Mouse (Mus musculus) CH12.LX (cell line): Measurements from ENCODE around the gene Frmd4a. TPM values are rescaled to one million over a fixed set of nuclear protein-coding genes. Genes with fewer than 3 reads are reported as not detected.

ENCODE experiments used
- DNase-seq: peaks from one replicate; pipeline ENCODE4 v3.0.0-alpha.2; 2013; ENCODE audit errors: extremely low read depth
- H3K27ac ChIP-seq: 2 replicates; pipeline ENCODE4 v1.5.1; 2012; ENCODE audit warnings: low read depth, mild to moderate bottlenecking, control low read depth, moderate library complexity; ENCODE audit not compliant: insufficient read depth
- H3K27me3 ChIP-seq: replicated peaks from 2 replicates; pipeline ENCODE3; 2012; ENCODE audit warnings: inconsistent platforms
- H3K36me3 ChIP-seq, 2 experiments: replicated peaks in 1 of 2; 2 replicates each; pipeline versions ENCODE3 to v1.6.1; 2012; ENCODE audit warnings: inconsistent platforms in 1 of 2, low read length in 1 of 2, mild to moderate bottlenecking in 1 of 2, mixed read lengths in 1 of 2, moderate library complexity in 1 of 2; ENCODE audit not compliant: control insufficient read depth in 1 of 2, insufficient read depth in 1 of 2
- H3K4me1 ChIP-seq, 2 experiments: 2 replicates each; pipeline ENCODE4 v1.6.1; 2012; ENCODE audit warnings: inconsistent platforms in 1 of 2, moderate library complexity in 1 of 2; ENCODE audit not compliant: insufficient read depth in 2 of 2, control insufficient read depth in 1 of 2
- H3K4me2 ChIP-seq: 2 replicates; pipeline ENCODE4 v1.6.1; 2012; ENCODE audit warnings: low read depth, mild to moderate bottlenecking, control low read depth; ENCODE audit not compliant: poor library complexity, insufficient read depth, severe bottlenecking
- H3K4me3 ChIP-seq, 3 experiments: fragments of 150-350 bp in 1 of 3; sonication (generic) in 1 of 3; replicated peaks in 1 of 3; 2 replicates each; pipeline versions ENCODE3 to v1.5.1; 2011 to 2012; ENCODE audit warnings: low read depth in 2 of 3, low read length in 2 of 3, mild to moderate bottlenecking in 2 of 3, moderate library complexity in 2 of 3, control low read depth in 1 of 3, improper control_type of control experiment in 1 of 3, inconsistent platforms in 1 of 3, mixed read lengths in 1 of 3; ENCODE audit not compliant: poor library complexity in 1 of 3
- H3K79me2 ChIP-seq: replicated peaks from 2 replicates; pipeline ENCODE4 v1.6.1; 2012; ENCODE audit warnings: mild to moderate bottlenecking, moderate library complexity; ENCODE audit not compliant: control insufficient read depth, poor library complexity, insufficient read depth, severe bottlenecking; ENCODE audit errors: extremely low read depth
- H3K9ac ChIP-seq: 2 replicates; pipeline ENCODE4 v1.6.1; 2012; ENCODE audit warnings: low read depth, mild to moderate bottlenecking, control low read depth, moderate library complexity; ENCODE audit not compliant: insufficient read depth
- H3K9me3 ChIP-seq: replicated peaks from 2 replicates; pipeline ENCODE3; 2012; ENCODE audit warnings: low read length, inconsistent platforms, mixed read lengths
- BHLHE40 ChIP-seq: IDR thresholded peaks from 2 replicates; pipeline ENCODE4 v1.6.1; 2011; ENCODE audit warnings: mild to moderate bottlenecking, low read depth, low read length, improper control_type of control experiment
- CHD1 ChIP-seq: IDR thresholded peaks from 2 replicates; pipeline ENCODE4 v1.6.1; 2012; ENCODE audit warnings: low read depth, low read length, improper control_type of control experiment, inconsistent platforms
- CTCF ChIP-seq, 2 experiments: IDR thresholded peaks in 1 of 2; conservative IDR thresholded peaks in 1 of 2; 2 replicates each; pipeline ENCODE4 v1.5.1; 2011 to 2012; ENCODE audit warnings: low read depth in 2 of 2, low read length in 2 of 2, improper control_type of control experiment in 1 of 2, inconsistent platforms in 1 of 2, mild to moderate bottlenecking in 1 of 2, moderate library complexity in 1 of 2
- E2F4 ChIP-seq: IDR thresholded peaks from 2 replicates; pipeline ENCODE4 v1.6.1; 2011; ENCODE audit warnings: low read depth, low read length, improper control_type of control experiment; ENCODE audit not compliant: insufficient replicate concordance
- ELF1 ChIP-seq: IDR thresholded peaks from 2 replicates; pipeline ENCODE4 v1.6.1; 2014; ENCODE audit warnings: low read depth, mild to moderate bottlenecking, inconsistent platforms, low read length, improper control_type of control experiment
- EP300 ChIP-seq: IDR thresholded peaks from 2 replicates; pipeline ENCODE4 v1.6.1; 2011; ENCODE audit warnings: low read length, improper control_type of control experiment
- ETS1 ChIP-seq: conservative IDR thresholded peaks from 2 replicates; pipeline ENCODE4 v1.6.1; 2012; ENCODE audit warnings: low read depth, mild to moderate bottlenecking, inconsistent platforms, low read length, improper control_type of control experiment, moderate library complexity
- JUND ChIP-seq: conservative IDR thresholded peaks from 2 replicates; pipeline ENCODE4 v1.6.1; 2011; ENCODE audit warnings: low read depth, low read length, improper control_type of control experiment
- MXI1 ChIP-seq: IDR thresholded peaks from 2 replicates; pipeline ENCODE4 v1.6.1; 2011; ENCODE audit warnings: mild to moderate bottlenecking, low read depth, low read length, improper control_type of control experiment
- NELFE ChIP-seq: IDR thresholded peaks from 2 replicates; pipeline ENCODE4 v1.6.1; 2011; ENCODE audit warnings: low read depth, low read length, improper control_type of control experiment
- NRF1 ChIP-seq: IDR thresholded peaks from 2 replicates; pipeline ENCODE4 v1.6.1; 2014; ENCODE audit warnings: low read depth, mild to moderate bottlenecking, inconsistent platforms, low read length, improper control_type of control experiment, moderate library complexity
- PAX5 ChIP-seq: IDR thresholded peaks from 2 replicates; pipeline ENCODE4 v1.6.1; 2012; ENCODE audit warnings: low read length, inconsistent platforms, mixed read lengths
- POLR2A ChIP-seq: IDR thresholded peaks from 2 replicates; pipeline ENCODE4 v1.6.1; 2011; ENCODE audit warnings: low read depth, mild to moderate bottlenecking, improper control_type of control experiment, low read length
- RAD21 ChIP-seq: IDR thresholded peaks from 2 replicates; pipeline ENCODE4 v1.6.1; 2011; ENCODE audit warnings: low read depth, mild to moderate bottlenecking, low read length, improper control_type of control experiment, moderate library complexity
- RCOR1 ChIP-seq: conservative IDR thresholded peaks from 2 replicates; pipeline ENCODE4 v1.6.1; 2012; ENCODE audit warnings: low read depth, mild to moderate bottlenecking, inconsistent platforms, low read length, improper control_type of control experiment
- SIN3A ChIP-seq: IDR thresholded peaks from 2 replicates; pipeline ENCODE4 v1.6.1; 2012; ENCODE audit warnings: low read length, improper control_type of control experiment, inconsistent platforms
- TBP ChIP-seq: conservative IDR thresholded peaks from 2 replicates; pipeline ENCODE4 v1.6.1; 2011; ENCODE audit warnings: low read depth, low read length, improper control_type of control experiment
- TCF12 ChIP-seq: IDR thresholded peaks from 2 replicates; pipeline ENCODE4 v1.6.1; 2014; ENCODE audit warnings: low read depth, mild to moderate bottlenecking, inconsistent platforms, low read length, improper control_type of control experiment
- UBTF ChIP-seq: IDR thresholded peaks from 2 replicates; pipeline ENCODE4 v1.6.1; 2012; ENCODE audit warnings: low read depth, mild to moderate bottlenecking, inconsistent platforms, low read length, improper control_type of control experiment, moderate library complexity
- USF1 ChIP-seq: IDR thresholded peaks from 2 replicates; pipeline ENCODE4 v1.6.1; 2014; ENCODE audit warnings: low read depth, mild to moderate bottlenecking, inconsistent platforms, low read length, improper control_type of control experiment
- USF2 ChIP-seq: conservative IDR thresholded peaks from 2 replicates; pipeline ENCODE4 v1.6.1; 2011; ENCODE audit warnings: low read depth, low read length, improper control_type of control experiment
- ZC3H11A ChIP-seq: IDR thresholded peaks from 2 replicates; pipeline ENCODE4 v1.6.1; 2012; ENCODE audit warnings: low read depth, mild to moderate bottlenecking, inconsistent platforms, low read length, improper control_type of control experiment
- ZKSCAN1 ChIP-seq: IDR thresholded peaks from 2 replicates; pipeline ENCODE4 v1.6.1; 2012; ENCODE audit warnings: low read depth, inconsistent platforms, low read length, improper control_type of control experiment, borderline replicate concordance
- ZMIZ1 ChIP-seq: IDR thresholded peaks from 2 replicates; pipeline ENCODE4 v1.6.1; 2012; ENCODE audit warnings: low read depth, mild to moderate bottlenecking, inconsistent platforms, low read length, improper control_type of control experiment
- ZNF384 ChIP-seq: IDR thresholded peaks from 2 replicates; pipeline ENCODE4 v1.6.1; 2012; ENCODE audit warnings: low read depth, low read length, improper control_type of control experiment, inconsistent platforms
- dilution Hi-C: fragments of 300-500 bp; cut with MboI; formaldehyde crosslinking; loops from 2 replicates; pipeline ENCODE4 v1.14.3; 2020; ENCODE audit warnings: low sequenced_read_pairs; ENCODE audit not compliant: extremely low pct_unique_long_range_greater_than_20kb, extremely low pct_ligation_motif_present
- in situ Hi-C: fragments of 300-500 bp; cut with MboI; formaldehyde crosslinking; loops from 3 replicates; pipeline ENCODE4 v1.14.3; 2019; ENCODE audit warnings: low sequenced_read_pairs, low pct_ligation_motif_present, low pct_unique_long_range_greater_than_20kb, mixed read lengths
- polyA plus RNA-seq: library from polyadenylated mRNA; unstranded; fragments of >175 nt; gene quantifications from 2 replicates; pipeline ENCODE4 v1.2.1, GENCODE M21; 2012; ENCODE audit warnings: low read depth; ENCODE audit not compliant: insufficient read length
- total RNA-seq, 2 experiments: library from RNA; depleted of rRNA; stranded (reverse); fragments of 300-350 nt in 1 of 2; fragments of >200 nt in 1 of 2; gene quantifications; 2 replicates each; pipeline ENCODE4 v1.2.3; 2012 to 2014

Gene Frmd4a
- total and polyA plus RNA-seq, 3 experiments, result 0.13 to 2.0 (median 0.32) TPM

DNA sequence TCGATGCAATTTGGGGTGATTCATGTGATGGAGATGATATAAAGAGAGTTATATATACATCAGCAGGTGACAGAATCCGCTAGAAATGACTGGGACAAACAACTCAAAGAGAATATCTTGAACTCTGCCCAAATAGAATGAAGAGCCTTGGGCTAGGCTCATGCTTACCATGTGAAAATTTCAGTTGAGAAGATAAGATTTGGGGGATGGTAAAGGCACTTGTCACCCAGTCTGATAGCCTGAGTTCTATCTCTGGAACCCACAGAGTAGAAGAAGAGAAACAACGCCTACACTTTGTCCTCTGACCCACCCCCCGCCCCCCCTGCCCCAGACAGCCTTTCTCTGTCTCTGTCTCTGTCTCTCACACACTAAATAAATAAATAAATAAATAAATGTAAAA is 535.0 kb downstream of the Frmd4a start:
- Histone ChIP-seq H3K9me3 (no peaks in the 10 kb centered on the region), H3K27me3 (no peaks in the 10 kb centered on the region), H3K36me3 (no peaks in the 10 kb centered on the region), H3K4me3 (no peak overlapping the region), H3K9ac (no peak overlapping the region), H3K27ac (no peak overlapping the region), H3K79me2 (no peaks in the 10 kb centered on the region), H3K4me2 (no peak overlapping the region), H3K4me1 (peaks cover 0 to 3% of the 10 kb centered on the region in 2 experiments; a peak in 1 of 4 replicates)
- in situ Hi-C loops, result no loop called here
- dilution Hi-C loops, result no loop called here
- DNase-seq, result no peak
- TF ChIP-seq CTCF (conservative IDR thresholded peaks at IDR 0.05 in 1 of 2, IDR thresholded peaks at IDR 0.05 in 1 of 2; ENCODE audit: low read depth in 2 of 2, low read length in 2 of 2), result no peak
- no peak for TF ChIP-seq ZKSCAN1
- TF ChIP-seq NELFE, result no peak
- TF ChIP-seq TBP, result no peak
- TF ChIP-seq POLR2A, result no peak
- no peak for TF ChIP-seq TCF12
- no peak for TF ChIP-seq ETS1
- TF ChIP-seq JUND, result no peak
- TF ChIP-seq UBTF, result no peak
- TF ChIP-seq BHLHE40, result no peak
- TF ChIP-seq USF1, result no peak
- TF ChIP-seq NRF1, result no peak

GRCm38 (mm10) chr2:4555221-4555631 is 537.7 kb downstream of the Frmd4a start:
- Histone ChIP-seq H3K4me3 (no peak overlapping the region), H3K79me2 (no peaks in the 10 kb centered on the region), H3K27me3 (no peaks in the 10 kb centered on the region)
- dilution Hi-C loops, result no loop called here
- in situ Hi-C loops, result no loop called here
- TF ChIP-seq MXI1, result no peak
- TF ChIP-seq TCF12, result no peak
- TF ChIP-seq E2F4, result no peak
- no peak for TF ChIP-seq ZMIZ1
- no peak for TF ChIP-seq PAX5
- TF ChIP-seq ZKSCAN1, result no peak
- no peak for TF ChIP-seq ZC3H11A
- no peak for TF ChIP-seq RCOR1
- TF ChIP-seq USF2, result no peak
- TF ChIP-seq BHLHE40, result no peak
- TF ChIP-seq CHD1, result no peak
- TF ChIP-seq NRF1, result no peak
- no peak for TF ChIP-seq USF1
- no peak for TF ChIP-seq ZNF384
- TF ChIP-seq CTCF (conservative IDR thresholded peaks at IDR 0.05 in 1 of 2, IDR thresholded peaks at IDR 0.05 in 1 of 2; ENCODE audit: low read depth in 2 of 2, low read length in 2 of 2), result no peak
- TF ChIP-seq ELF1, result no peak
- no peak for TF ChIP-seq NELFE
- no peak for TF ChIP-seq RAD21
- TF ChIP-seq SIN3A, result no peak
- TF ChIP-seq EP300, result no peak
- TF ChIP-seq, all 38 proteins: peak for 0
- no peak for DNase-seq
- Histone ChIP-seq H3K4me1 (peaks cover 0 to 16% of the 10 kb centered on the region in 2 experiments; a peak in 2 of 4 replicates), H3K9me3 (no peaks in the 10 kb centered on the region), H3K4me2 (no peak overlapping the region), H3K36me3 (no peaks in the 10 kb centered on the region), H3K9ac (no peak overlapping the region), H3K27ac (no peak overlapping the region)
